Mouse (Mus musculus): ENCODE measurements at regions not wholly inside any gene's neighbourhood (a gene's known extent, or its start where the extent isn't known, plus 50 kb on each side); places are given as distances from the start of the nearest gene placed in this dataset.

GRCm38 (mm10) chr8:8231996-8232632, 428.9 kb downstream of the Efnb2 start:
- DNase-seq (ENCODE audit: low spot score) (no peak), ATAC-seq (ENCODE audit: extremely low read depth, insufficient number of reproducible peaks, low FRiP score, poor library complexity, severe bottlenecking) (no peak)
- Histone ChIP-seq H3K27me3 (ENCODE audit: insufficient read depth, low read length) (no peaks in the 10 kb centered on the region), H3K36me3 (replicated peaks) (no peaks in the 10 kb centered on the region), H3K9me3 (replicated peaks) (no peaks in the 10 kb centered on the region), H3K4me1 (ENCODE audit: insufficient read depth, low read depth, low read length) (no peaks in the 10 kb centered on the region), H3K4me3 (ENCODE audit: low read depth, low read length) (no peak overlapping the region)
- TF ChIP-seq POLR2AphosphoS5 (IDR thresholded peaks at IDR 0.05; ENCODE audit: insufficient replicate concordance, low read depth, low read length) (no peak), CTCF (IDR thresholded peaks at IDR 0.05; ENCODE audit: low read depth, low read length) (no peak), GATA2 (IDR thresholded peaks at IDR 0.05; ENCODE audit: borderline replicate concordance, low read depth, low read length) (no peak), GATA1 (IDR thresholded peaks at IDR 0.05; ENCODE audit: borderline replicate concordance, low read length) (no peak), TAL1 (conservative IDR thresholded peaks at IDR 0.05; ENCODE audit: low read depth, low read length) (no peak)

- Histone ChIP-seq H3K4me1 (ENCODE audit: insufficient read depth, low read depth, low read length) (no peaks in the 10 kb centered on the region), H3K36me3 (replicated peaks) (no peaks in the 10 kb centered on the region), H3K27me3 (ENCODE audit: insufficient read depth, low read length) (no peaks in the 10 kb centered on the region), H3K4me3 (ENCODE audit: low read depth, low read length) (no peak overlapping the region), H3K9me3 (replicated peaks) (no peaks in the 10 kb centered on the region)
- ATAC-seq (ENCODE audit: extremely low read depth, insufficient number of reproducible peaks, low FRiP score, poor library complexity, severe bottlenecking) (no peak), DNase-seq (ENCODE audit: low spot score) (no peak)
- TF ChIP-seq POLR2AphosphoS5 (IDR thresholded peaks at IDR 0.05; ENCODE audit: insufficient replicate concordance, low read depth, low read length) (no peak), GATA1 (IDR thresholded peaks at IDR 0.05; ENCODE audit: borderline replicate concordance, low read length) (no peak), TAL1 (conservative IDR thresholded peaks at IDR 0.05; ENCODE audit: low read depth, low read length) (no peak), GATA2 (IDR thresholded peaks at IDR 0.05; ENCODE audit: borderline replicate concordance, low read depth, low read length) (no peak), CTCF (IDR thresholded peaks at IDR 0.05; ENCODE audit: low read depth, low read length) (no peak)
Measured at GRCm38 (mm10) chr8:8231308-8231985, 429.6 kb downstream of the Efnb2 start.

- Histone ChIP-seq H3K27me3 (ENCODE audit: insufficient read depth, low read length) (no peaks in the 10 kb centered on the region), H3K4me1 (ENCODE audit: insufficient read depth, low read depth, low read length) (no peaks in the 10 kb centered on the region), H3K9me3 (replicated peaks) (no peaks in the 10 kb centered on the region), H3K4me3 (ENCODE audit: low read depth, low read length) (no peak overlapping the region), H3K36me3 (replicated peaks) (no peaks in the 10 kb centered on the region)
- no peak for TF ChIP-seq CTCF (IDR thresholded peaks at IDR 0.05; ENCODE audit: low read depth, low read length)
- no peak for TF ChIP-seq GATA1 (IDR thresholded peaks at IDR 0.05; ENCODE audit: borderline replicate concordance, low read length)
- TF ChIP-seq TAL1 (conservative IDR thresholded peaks at IDR 0.05; ENCODE audit: low read depth, low read length), result no peak
- TF ChIP-seq POLR2AphosphoS5 (IDR thresholded peaks at IDR 0.05; ENCODE audit: insufficient replicate concordance, low read depth, low read length), result no peak
- no peak for TF ChIP-seq GATA2 (IDR thresholded peaks at IDR 0.05; ENCODE audit: borderline replicate concordance, low read depth, low read length)
- ATAC-seq (ENCODE audit: extremely low read depth, insufficient number of reproducible peaks, low FRiP score, poor library complexity, severe bottlenecking) (no peak), DNase-seq (ENCODE audit: low spot score) (no peak)
Measured at GRCm38 (mm10) chr8:8225994-8226393, 435.0 kb downstream of the Efnb2 start.

GRCm38 (mm10) chr8:8225175-8225830, 435.7 kb downstream of the Efnb2 start:
- no peaks in the 10 kb centered on the region for H3K9me3 ChIP-seq (replicated peaks)
- no peaks in the 10 kb centered on the region for H3K4me1 ChIP-seq (ENCODE audit: insufficient read depth, low read depth, low read length)
- H3K27me3 ChIP-seq (ENCODE audit: insufficient read depth, low read length), result no peaks in the 10 kb centered on the region
- H3K4me3 ChIP-seq (ENCODE audit: low read depth, low read length), result no peak overlapping the region
- no peaks in the 10 kb centered on the region for H3K36me3 ChIP-seq (replicated peaks)
- TF ChIP-seq GATA1 (IDR thresholded peaks at IDR 0.05; ENCODE audit: borderline replicate concordance, low read length), result no peak
- TF ChIP-seq CTCF (IDR thresholded peaks at IDR 0.05; ENCODE audit: low read depth, low read length), result no peak
- no peak for TF ChIP-seq POLR2AphosphoS5 (IDR thresholded peaks at IDR 0.05; ENCODE audit: insufficient replicate concordance, low read depth, low read length)
- TF ChIP-seq GATA2 (IDR thresholded peaks at IDR 0.05; ENCODE audit: borderline replicate concordance, low read depth, low read length), result no peak
- TF ChIP-seq TAL1 (conservative IDR thresholded peaks at IDR 0.05; ENCODE audit: low read depth, low read length), result no peak
- no peak for DNase-seq (ENCODE audit: low spot score)
- no peak for ATAC-seq (ENCODE audit: extremely low read depth, insufficient number of reproducible peaks, low FRiP score, poor library complexity, severe bottlenecking)

- no peaks in the 10 kb centered on the region for H3K36me3 ChIP-seq (replicated peaks)
- no peak overlapping the region for H3K4me3 ChIP-seq (ENCODE audit: low read depth, low read length)
- no peak for ATAC-seq (ENCODE audit: extremely low read depth, insufficient number of reproducible peaks, low FRiP score, poor library complexity, severe bottlenecking)
- no peaks in the 10 kb centered on the region for H3K4me1 ChIP-seq (ENCODE audit: insufficient read depth, low read depth, low read length)
- H3K27me3 ChIP-seq (ENCODE audit: insufficient read depth, low read length), result no peaks in the 10 kb centered on the region
- no peak for DNase-seq (ENCODE audit: low spot score)
- H3K9me3 ChIP-seq (replicated peaks), result no peaks in the 10 kb centered on the region
- no peak for TF ChIP-seq GATA2 (IDR thresholded peaks at IDR 0.05; ENCODE audit: borderline replicate concordance, low read depth, low read length)
- no peak for TF ChIP-seq TAL1 (conservative IDR thresholded peaks at IDR 0.05; ENCODE audit: low read depth, low read length)
- no peak for TF ChIP-seq CTCF (IDR thresholded peaks at IDR 0.05; ENCODE audit: low read depth, low read length)
- TF ChIP-seq POLR2AphosphoS5 (IDR thresholded peaks at IDR 0.05; ENCODE audit: insufficient replicate concordance, low read depth, low read length), result no peak
- no peak for TF ChIP-seq GATA1 (IDR thresholded peaks at IDR 0.05; ENCODE audit: borderline replicate concordance, low read length)
Measured at GRCm38 (mm10) chr8:8220395-8221031, 440.5 kb downstream of the Efnb2 start.

All from G1E (cell line).